Mouse (Mus musculus) spleen, adult 18-20 months (tissue): ENCODE data around the gene 1700016H13Rik.

Experiments
- DNase-seq, 2 experiments: peaks; one replicate each; pipeline ENCODE4 v3.0.0; 2022; ENCODE audit warnings: mixed read lengths in 2 of 2

Gene 1700016H13Rik

DNA sequence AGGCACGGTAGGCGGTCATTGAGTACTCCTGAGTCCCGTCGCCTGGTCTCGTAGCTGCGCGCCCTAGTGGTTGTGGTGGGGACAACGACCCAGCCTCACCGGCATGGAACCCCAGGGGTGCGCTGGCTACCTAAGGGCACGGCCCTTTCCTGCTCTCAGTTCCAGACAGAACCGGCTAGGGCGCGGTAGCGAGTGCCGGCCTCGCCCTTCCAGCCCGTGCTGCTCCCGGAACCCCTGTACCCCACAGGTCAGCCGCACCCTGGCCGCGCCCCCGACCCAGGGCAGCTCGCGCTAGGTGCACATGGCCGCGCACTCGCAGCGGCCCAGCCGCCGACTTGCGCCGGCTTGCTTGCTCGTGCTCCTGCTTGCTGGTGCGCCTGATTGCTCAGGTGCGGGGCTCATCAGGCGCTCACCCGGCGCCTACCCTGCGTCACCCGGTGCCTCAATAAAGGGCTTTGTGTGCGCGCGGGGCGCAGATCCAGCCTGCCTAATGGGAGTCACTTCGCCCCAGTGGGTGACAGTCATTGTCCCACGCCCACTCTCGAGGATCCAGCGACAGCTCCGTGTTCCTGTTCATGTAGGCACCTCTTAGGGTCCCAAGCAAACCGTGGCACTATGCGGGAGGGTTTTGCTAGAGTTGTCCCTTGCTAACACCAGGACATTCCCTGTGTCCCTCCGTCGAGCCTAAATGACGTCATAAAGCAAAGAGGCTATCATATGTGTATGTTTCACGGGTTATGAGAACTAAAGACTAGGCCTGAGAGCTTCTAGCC lies at the start of gene 1700016H13Rik:
Gene 1700016H13Rik (minus strand): TSS at position 665 of the 773 bp plus-strand sequence.
- DNase-seq, result peak; percentile 54 to 81

DNA sequence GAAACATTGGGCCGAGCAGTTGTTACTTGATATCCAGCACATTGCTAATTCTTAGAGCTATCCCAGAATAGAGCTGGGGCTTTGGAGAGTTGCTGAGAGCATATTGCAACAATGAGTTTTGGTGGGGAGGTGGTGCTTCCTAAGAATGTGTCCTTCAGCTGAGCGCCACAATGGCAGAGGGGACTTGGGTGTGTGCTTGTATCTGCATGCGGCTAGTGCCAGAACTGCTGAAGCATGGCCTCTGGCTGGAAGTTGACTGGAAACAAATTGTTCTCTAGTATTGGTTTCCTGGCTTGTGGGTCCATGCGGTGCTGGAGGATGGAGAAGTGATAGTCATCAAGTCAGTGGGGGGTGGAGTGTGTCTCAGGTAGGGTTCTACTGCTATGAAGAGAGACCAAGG lies 49.5 kb upstream of the 1700016H13Rik start:
- no peak for DNase-seq

DNA sequence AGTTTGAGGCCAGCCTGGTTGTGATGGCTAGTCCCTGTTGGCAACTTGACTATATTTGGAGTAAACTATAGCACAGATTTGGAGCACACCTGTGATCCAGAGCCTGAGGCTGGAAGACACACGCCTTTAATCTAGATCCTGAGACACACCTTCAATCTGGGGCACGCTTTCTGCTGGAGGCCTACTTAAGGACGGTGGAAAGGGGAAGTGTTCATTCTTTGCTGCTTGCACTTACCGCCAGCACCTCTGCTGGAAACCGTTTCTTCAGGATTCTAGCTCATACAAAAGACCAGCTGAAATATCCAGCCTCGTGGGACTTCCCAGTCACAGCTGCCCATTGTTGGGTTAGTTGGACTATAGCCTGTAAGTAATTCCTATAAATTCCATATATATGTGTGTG lies 46.7 kb upstream of the 1700016H13Rik start:
- DNase-seq, result peak in 1 of 2 experiments; percentile 29

DNA sequence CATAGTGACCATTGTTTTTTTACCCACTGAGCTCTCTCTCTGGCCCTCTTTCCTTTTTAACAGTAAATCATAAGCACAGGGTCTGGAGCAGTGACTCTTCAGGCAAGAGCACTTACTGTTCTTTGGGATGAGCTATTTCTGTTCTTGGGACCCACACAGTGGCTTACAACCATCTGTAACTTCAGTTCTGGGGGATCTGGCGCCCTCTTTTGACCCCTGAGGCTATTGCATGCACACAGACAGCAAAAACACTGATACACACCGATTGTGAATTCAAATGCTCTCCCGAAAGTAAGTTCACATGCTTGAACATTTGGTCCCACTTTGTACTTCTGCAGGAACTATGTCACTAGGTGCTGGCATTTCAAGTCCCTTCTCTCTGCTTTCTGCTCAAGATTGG lies 45.7 kb upstream of the 1700016H13Rik start:
- DNase-seq, result no peak

DNA sequence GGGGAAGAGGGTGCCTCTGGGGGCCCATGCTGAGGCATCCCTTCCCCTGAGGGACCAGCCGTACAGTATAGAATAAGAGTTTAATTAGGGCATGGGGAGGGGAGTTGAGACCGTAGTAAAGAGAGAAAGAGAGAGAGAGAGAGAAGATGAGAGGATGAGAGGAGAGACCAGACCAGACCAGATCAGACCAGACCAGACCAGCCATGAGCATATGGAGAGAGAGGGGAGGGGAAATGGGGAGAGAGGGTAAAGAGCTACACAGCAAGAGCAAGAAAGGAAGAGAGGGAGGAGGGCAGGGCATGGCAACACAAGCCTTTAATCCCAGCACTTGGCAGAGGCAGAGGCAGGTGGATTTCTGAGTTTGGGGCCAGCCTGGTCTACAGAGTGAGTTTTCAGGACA lies 44.9 kb upstream of the 1700016H13Rik start:
- DNase-seq, result no peak

DNA sequence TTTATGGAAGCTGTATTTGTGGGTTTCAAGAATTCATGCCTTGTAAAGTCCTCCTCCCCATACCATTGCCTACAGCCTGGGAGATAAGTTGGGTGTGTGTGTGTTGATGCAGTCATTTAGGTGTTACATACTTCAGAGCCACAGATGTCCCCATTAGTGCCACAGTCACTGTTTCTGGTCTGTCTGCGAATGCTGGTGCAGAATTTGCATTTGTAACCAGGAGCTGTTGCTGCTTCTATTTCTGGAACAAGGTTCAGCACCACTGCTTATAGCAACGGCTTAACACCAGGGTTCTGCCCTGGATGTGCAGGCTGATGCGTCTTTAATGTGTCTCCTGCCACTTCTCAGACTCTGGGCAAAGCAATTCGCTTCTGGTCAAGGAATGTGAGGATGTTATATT lies 43.7 kb upstream of the 1700016H13Rik start:
- peak in 1 of 2 experiments; percentile 45 for DNase-seq

DNA sequence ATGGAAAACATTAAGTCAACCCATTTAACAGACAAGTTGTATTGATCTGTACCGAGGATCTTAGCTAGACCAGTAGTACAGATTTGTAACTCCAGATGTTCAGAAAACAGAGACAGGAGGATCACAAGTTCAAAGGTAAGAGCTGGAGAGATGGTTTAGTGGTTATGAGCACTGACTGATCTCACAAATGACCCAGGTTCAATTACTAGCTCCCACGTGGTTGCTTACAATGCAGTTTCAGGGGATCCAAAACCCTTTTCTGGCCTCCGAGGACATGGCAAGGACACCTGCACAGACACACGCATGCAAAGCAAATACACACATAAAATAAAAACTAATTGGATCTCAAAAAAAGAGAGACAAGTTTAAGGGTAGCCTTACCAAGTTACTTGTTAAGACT lies 42.8 kb upstream of the 1700016H13Rik start:
- no peak for DNase-seq

DNA sequence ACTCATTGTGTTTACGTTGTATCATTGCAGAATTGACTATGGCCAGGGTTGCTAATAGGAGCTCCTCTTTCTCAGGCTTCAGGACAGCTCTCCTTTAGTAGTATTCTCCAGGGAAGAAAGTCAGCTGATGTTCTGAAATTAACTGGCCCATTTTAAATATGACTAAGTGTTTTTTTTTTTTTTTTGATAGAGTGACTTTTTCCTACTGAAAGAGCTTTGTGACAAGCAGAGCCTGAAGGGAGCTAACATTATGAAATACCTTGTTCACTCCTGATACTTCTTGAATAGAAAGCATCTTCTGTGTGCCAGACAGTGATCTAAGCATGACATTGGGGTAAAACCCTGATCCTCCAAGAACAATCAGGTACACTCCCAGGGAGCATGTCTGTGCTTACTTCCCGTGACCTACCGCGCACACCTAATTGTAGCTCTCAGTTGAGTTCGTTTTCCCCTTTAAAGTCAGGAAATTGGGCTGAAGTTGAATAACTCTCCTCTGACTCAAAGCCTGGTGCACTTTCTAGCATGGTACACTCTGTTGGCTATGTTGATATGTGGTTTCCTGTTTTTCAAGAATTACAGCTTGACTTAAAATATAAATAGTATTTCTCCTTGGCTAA lies 42.2 kb upstream of the 1700016H13Rik start:
- DNase-seq, result no peak

DNA sequence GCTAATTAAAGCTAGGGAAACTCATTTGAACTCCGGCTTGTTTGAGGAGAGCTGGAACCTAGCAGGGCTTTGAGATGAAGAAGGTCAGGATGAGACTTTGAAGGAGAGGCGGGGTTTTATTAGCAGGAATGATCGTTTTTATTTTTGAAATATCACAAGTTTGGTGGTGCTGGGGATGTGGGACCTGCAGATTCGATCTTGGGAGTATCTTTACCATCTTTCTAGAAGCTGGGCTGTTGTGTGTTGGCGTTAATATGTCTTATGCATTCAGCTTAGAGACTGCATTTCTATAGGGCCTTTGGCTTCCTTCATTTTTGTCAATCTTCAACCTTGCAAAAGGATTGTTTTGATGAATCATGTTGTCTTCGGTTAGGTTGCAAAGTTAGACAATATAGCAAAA lies 38.3 kb upstream of the 1700016H13Rik start:
- DNase-seq, result no peak

DNA sequence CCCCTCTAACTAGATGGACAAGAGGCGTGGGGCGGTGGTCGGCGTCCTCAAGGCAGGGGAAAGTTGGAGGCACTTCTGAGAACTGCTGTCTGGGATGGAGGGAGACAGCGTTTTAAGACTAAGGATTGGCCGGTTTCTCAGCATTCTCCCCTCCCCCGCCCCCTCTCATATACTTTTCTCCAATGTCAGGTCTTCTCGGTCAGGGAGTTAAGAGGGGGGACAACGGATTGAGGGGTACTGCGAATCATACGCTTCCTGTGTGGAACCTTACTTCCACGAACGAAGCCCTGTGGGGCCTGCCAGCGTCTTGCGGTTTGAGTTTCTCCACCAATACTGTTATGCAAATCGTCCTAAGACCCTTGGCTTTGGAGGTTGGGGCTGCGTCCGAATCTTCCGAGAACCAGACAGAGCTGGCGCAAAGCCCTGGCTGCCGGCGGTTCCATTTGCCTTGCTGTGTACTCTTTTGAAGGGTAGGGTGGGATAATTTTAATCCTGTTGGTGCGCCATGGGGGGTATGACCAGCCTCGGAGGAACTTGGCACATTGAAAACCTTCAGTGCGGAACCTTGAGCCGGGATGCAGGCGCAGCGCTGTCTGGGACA lies 37.3 kb upstream of the 1700016H13Rik start:
- DNase-seq, result peak; percentile 21 to 27

DNA sequence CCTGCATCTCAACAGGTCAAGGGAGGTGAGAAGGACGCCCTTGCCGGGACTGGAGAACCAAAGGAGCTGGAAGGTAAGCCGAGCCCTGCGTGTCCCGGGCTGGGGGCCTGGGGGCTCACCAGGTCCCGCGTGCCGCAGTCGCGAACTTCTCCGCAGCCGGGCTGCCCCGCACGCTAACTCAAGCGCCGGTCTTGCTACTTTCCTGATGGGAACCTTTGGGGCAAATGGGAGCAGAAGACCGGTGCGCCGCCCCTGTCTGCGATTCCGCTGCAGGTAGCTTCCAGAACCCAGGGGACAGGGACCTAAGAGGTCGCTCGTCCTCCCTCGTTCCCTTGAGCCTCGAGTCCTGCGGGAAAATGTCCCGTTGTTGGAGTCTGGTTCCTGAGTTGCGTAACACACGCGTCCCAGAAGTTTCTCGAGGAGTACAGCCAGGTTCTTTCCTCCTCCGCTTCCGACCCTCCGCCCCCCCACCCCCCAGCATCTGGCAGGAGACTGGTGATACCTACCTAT lies 36.8 kb upstream of the 1700016H13Rik start:
- DNase-seq, result no peak

DNA sequence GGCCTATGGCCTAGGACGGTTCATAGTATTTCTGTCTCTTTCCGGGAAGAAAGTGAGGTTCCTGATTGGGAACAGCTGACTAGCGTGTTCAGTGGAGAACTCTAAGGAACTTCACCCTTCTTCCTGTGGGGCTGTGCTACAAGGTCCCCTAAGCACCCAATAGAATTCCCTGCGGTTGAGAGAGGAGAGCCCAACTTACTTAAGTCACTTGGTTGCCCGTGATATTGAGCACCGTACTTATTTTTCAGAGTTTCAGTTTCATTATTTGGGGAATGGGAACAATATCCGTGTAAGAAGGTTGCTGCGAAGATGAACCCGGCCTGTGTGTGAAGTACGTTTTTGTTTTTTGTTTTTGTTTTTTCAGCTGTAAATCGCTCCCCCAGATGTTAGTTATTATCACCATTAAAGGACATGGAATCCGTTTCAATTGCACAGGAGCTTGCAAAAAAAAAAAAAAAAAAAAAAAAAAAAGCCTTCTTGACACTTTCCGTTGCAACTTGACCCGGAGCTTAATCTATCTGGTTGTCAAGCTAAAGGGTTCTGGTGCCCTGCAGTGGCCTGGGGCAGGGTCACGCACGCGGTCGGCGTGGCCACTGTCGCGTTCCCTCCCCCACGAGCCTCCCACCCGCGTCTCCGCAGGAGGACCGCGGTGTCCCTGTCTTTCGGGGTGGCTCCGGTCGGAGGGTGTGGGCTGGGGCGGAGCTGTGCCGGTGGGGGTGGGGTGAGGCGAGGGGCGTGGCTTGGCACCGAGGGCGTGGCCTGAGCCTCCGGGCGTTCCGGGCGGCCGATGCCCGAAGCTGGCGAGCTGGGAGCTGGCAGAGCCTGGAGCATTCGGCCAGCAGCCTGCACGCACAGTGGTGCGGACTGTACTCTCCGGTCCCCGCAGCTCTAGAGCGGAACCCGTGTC lies 36.1 kb upstream of the 1700016H13Rik start, which contains the start of gene Aff1:
Gene Aff1 (plus strand): TSS at position 751 of the 907 bp plus-strand sequence.
- peak; percentile 89 to 95 for DNase-seq

DNA sequence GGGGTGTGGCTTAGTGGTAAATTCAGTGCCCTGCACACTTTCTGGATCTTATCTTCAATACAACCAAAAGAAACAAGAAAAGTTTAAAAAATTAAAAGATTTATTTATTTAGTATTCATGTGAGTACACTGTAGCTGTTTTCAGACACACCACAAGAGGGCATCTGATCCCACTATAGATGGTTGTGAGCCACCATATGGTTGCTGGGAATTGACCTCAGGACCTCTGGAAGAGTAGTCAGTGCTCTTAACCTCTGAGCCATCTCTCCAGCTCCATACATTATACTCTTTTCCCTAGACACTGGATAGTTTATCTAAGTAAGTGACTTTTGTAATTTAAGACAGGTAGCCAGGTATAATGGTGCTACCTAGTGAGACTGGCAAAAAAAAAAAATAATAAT lies 35.4 kb upstream of the 1700016H13Rik start:
- no peak for DNase-seq

DNA sequence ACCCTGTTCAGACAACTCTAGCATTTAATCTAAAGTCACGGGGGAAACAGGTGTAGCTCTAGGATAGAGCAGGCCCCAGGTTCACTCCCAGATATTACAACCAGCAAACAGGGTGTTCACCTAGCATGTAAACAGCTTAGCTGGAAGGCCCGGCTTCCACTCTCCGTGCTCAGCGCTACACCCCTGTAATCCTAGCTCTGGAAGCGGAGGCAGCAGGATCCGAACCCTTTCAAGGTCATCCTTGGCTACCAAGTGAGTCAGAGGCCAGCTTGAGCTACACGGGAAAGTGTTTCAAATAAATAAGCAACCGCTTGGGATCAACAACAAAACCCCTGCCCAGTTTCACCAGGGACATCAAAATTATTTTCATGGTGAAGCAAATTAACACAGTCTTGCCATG lies 34.4 kb upstream of the 1700016H13Rik start:
- no peak for DNase-seq

DNA sequence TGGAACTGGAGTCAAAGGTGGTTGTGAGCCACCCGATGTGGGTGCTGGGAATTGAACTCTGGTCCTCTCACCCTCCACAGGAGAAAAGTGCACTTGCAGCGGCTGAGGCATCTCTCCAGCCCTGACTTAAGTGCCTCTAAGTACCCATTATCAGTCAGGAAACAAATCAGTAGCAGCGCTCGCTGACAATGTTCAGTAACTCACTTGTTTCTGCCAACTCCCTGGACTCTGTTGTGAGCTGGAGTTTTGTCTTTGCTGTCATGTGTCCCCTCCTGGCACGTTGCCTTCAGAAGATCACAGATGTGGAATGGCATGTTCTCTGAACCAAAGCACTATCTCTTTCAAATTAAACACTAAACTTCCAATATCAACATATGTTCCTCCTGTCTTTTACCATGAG lies 33.8 kb upstream of the 1700016H13Rik start:
- DNase-seq, result no peak

DNA sequence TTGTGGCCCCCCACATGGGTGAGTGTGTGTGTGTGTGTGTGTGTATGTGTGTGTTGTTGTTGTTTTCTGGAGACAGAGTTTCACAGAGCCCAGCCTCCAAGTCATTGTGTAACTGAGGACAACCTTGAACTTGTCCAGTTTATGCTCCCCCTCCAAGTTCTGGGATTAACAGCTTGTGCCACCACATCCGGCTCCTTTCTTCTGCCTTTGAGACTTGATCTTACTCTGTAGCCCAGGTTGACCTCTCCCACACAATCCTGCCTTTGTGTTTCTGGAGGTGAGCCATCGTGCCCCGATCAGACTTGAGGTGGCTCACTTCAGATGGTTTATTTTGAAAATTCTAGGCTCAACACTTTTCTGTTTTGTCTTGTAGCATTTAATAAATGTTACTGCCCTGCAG lies 26.0 kb upstream of the 1700016H13Rik start:
- DNase-seq, result no peak

DNA sequence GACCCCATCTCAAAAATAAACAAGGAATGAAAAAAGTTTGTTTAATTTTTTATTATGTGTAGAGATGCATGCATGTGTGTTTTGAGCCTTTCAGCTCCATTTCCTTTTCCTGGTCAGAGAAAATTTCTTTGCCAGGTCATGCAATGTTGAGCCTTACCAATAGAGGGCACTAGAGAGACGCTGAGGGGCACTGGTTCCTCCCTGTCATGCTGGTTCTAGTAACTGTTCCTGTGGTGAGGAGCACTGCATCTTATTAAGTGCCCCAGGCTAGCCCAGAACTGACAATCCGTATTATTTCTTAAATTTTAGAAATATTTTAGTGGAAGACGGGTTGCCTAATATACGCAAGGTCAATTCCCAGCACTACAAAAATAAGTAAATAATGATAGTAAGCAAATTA lies 24.6 kb upstream of the 1700016H13Rik start:
- DNase-seq, result peak; percentile 30 to 68

DNA sequence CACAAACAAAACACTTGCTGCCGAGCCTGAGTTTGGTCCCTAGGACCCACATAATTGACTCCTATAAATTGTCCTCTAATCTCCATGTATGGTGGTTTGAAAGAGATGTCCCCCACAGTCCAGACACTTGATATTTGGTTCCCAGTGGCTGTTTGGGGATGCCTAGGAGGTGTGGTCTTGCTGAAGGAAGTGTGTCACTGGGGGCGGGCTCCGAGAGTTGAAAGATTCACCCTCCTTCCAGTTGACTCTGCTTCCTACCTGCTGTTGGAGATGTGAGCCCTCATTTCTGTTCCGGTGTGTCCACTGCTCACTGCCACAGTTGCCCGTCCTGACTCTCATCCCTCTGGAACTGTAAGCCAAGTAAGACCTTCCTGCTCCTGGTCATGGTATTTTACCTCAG lies 23.2 kb upstream of the 1700016H13Rik start:
- DNase-seq, result no peak

DNA sequence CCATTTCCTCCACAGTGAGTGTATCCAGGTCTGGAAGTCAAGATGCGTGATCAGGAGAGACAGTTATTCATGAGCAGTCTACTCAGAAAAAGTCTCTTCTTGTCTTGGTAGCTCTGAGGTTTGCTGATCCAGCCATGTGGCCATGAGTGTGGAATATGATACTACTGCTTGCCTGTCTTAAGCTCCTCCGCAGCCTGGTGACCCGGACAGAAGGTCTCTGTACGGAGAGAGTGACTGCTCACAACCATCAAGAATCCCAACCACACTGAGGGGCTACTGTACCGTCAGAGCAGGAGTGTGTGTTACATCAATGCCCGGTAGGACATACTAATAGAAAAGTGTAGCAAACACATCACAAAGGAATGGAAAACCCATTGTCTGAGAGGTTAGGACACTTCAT lies 22.1 kb upstream of the 1700016H13Rik start:
- DNase-seq, result no peak

DNA sequence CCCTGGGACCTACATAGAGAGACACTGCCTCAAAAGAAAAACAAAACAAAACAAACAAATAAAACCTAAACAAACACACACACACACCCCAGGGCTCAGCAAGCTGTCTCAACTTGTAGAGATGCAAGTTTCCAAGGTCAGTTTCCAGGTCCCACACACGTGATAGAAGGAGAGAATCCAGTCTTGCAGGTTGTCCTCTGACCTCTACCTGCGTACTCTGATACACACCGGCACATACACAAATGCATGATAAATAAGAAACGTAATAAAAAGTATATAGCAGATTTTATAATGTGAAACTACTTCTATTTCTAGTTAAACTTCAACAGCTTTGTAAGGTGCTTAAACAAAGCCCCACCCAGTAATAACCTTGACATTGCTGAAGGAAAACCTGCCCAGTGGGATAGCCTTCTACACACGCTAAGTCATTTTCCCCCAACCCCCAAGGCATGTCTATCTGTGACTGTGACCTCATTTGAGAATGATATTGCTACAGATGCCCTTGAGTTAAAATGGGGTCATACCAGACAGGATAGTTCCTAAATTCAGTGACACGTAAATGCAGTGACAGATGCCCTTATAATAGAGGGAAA lies 20.6 kb upstream of the 1700016H13Rik start:
- DNase-seq, result no peak

DNA sequence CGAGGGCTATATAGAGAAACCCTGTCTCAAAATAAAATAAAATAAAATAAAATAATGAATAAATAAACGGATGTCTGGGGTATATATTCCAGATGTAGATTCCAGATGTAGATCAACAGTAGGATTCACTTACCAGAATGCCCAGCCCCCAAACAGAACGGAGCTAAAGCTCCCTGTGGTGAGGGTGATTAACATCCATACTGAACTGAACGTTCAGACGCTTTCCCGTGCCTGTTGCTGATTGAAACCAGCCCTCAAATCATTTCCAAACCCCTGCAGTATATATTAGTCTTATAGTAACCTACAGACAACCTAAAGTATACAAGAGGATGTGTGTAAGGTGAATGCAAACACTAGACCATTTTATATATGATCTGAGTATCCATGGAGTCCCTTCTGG lies 18.7 kb upstream of the 1700016H13Rik start:
- DNase-seq, result no peak

DNA sequence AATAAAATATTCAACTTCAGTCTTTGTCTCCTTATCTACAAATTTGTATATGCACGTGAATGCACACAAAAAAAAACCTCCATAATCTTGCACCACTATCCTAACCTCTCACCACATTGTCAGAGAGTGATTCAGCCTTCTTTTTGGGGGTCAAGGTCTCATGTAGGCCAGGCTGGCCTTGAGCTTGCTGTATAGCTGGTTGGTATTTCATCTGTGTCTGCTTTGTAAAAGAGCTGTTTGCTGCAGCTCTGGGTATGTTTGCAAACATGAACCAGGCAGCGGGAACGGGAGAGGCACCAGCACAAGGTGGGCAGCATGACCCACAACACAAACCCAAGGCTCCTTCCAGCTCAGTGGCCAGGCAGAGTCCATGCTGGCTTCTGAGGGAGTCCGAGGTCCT lies 17.8 kb upstream of the 1700016H13Rik start:
- no peak for DNase-seq
